Comparison of ENCODE assay signal across 28 mouse cellular contexts in the genomic region with DNA sequence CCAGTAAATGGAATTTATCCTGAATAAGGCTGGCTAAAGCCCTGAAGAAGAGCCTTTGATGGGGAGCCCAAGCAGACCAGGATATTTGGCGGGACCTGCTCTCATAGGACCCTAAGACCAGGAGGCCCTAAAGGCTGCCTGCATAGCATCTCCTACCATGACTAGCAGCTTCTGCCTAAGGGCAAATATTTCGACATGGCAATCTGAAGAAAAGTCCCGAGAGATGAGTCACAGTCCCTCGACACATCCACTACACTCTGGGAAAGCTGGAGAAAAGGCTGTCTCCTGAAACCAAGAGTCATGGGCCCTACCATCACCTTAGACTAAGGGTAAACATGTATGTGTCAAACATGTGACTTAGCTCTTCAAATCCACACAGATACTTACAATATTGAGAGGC. TPM values are rescaled to one million over a fixed set of nuclear protein-coding genes. Genes with fewer than 3 reads are reported as not detected.
DNase-seq lines count a peak whose midpoint lies in the region; ATAC-seq and TF ChIP-seq lines count a peak whose summit lies in the region.
"Had no signal": no experiment of that assay in that cellular context is flagged by ENCODE, and none has a peak within 500 bp of the region (broad histone marks: within the 10 kb centered on the region; RNA-seq: fewer than 3 reads in every experiment).

No protein-coding gene starts in this region.

- no peak overlapping the region for H3K9ac ChIP-seq in kidney, embryonic 14.5 days (ENCODE audit: low read depth, low read length)
- 0 out of 2 replicates have a peak overlapping the region, but pooled peaks have one; percentile 25 for H3K9ac ChIP-seq in neural tube, embryonic 14.5 days (replicated peaks; ENCODE audit: low read depth, low read length)
- H3K9ac ChIP-seq: heart, embryonic 15.5 days; hindbrain, embryonic 12.5 days; intestine, embryonic 15.5 days; liver, embryonic 14.5 days had no signal

- peaks cover 14% of the 10 kb centered on the region for H3K36me3 ChIP-seq in kidney, embryonic 14.5 days (ENCODE audit: control insufficient read depth, insufficient read depth, low read length)
- H3K36me3 ChIP-seq in kidney, adult 2 months (ENCODE audit: control insufficient read depth, insufficient read depth, low read length) = no peaks in the 10 kb centered on the region
- peaks cover 14% of the 10 kb centered on the region; the same call in 1 of the 2 replicates for H3K36me3 ChIP-seq in neural tube, embryonic 14.5 days (ENCODE audit: control insufficient read depth, insufficient read depth, low read length)

- no peak for DNase-seq in kidney, adult 2 months
- DNase-seq in neural tube, embryonic 10.5 days (ENCODE audit: extremely low spot score, low spot score) = no peak
- peak; percentile 57 for DNase-seq in adipocyte (ENCODE audit: low spot score)
- no peak for DNase-seq in urinary bladder, postnatal 36 days (ENCODE audit: low spot score in 2 of 2)
- no peak for DNase-seq in gastrocnemius, postnatal 36 days
- DNase-seq: adrenal gland, adult 2 months; B cell, adult 2 months; cerebellum, adult 9-10 months; embryo, embryonic 11 days; gastrocnemius, postnatal 14 days; heart, adult 11 months; heart, postnatal 36 days; liver; lung, adult 2 months; lung, postnatal 10 days; midbrain, embryonic 14.5 days; thymus, adult 2 months; thymus, postnatal 4 days had no signal

- no peaks in the 10 kb centered on the region for H3K9me3 ChIP-seq in kidney, embryonic 14.5 days (ENCODE audit: control insufficient read depth, low read length)
- no peaks in the 10 kb centered on the region for H3K9me3 ChIP-seq in neural tube, embryonic 14.5 days (ENCODE audit: control insufficient read depth, low read length)
- H3K9me3 ChIP-seq: forebrain, embryonic 13.5 days; heart, embryonic 10.5 days; heart, embryonic 15.5 days; hindbrain, embryonic 12.5 days; intestine, embryonic 15.5 days had no signal

- ATAC-seq in kidney, embryonic 14.5 days (ENCODE audit: low FRiP score, low TSS enrichment) = no peak
- no peak for ATAC-seq in neural tube, embryonic 14.5 days (ENCODE audit: low read depth)

- no peaks in the 10 kb centered on the region for H3K27me3 ChIP-seq in kidney, embryonic 14.5 days (ENCODE audit: control insufficient read depth, insufficient read depth, low read length)
- no peaks in the 10 kb centered on the region for H3K27me3 ChIP-seq in kidney, adult 2 months (replicated peaks; ENCODE audit: control insufficient read depth, insufficient read depth, low read length)
- H3K27me3 ChIP-seq in neural tube, embryonic 14.5 days (ENCODE audit: control insufficient read depth, insufficient read depth, low read length) = no peaks in the 10 kb centered on the region
- H3K27me3 ChIP-seq: forebrain, embryonic 13.5 days; heart, embryonic 15.5 days; hindbrain, embryonic 12.5 days; intestine, embryonic 15.5 days had no signal

- no peak overlapping the region for H3K4me3 ChIP-seq in kidney, embryonic 14.5 days (ENCODE audit: low read length)
- H3K4me3 ChIP-seq in kidney, adult 2 months (ENCODE audit: insufficient read depth, low read depth, low read length) = no peak overlapping the region
- H3K4me3 ChIP-seq in neural tube, embryonic 14.5 days (ENCODE audit: low read depth, low read length) = no peak overlapping the region
- H3K4me3 ChIP-seq: forebrain, embryonic 13.5 days; heart, embryonic 10.5 days; heart, embryonic 15.5 days; hindbrain, embryonic 12.5 days; intestine, embryonic 15.5 days had no signal

- peak overlapping the region; percentile 47; the same call in 1 of the 2 replicates for H3K27ac ChIP-seq in kidney, embryonic 14.5 days (ENCODE audit: low read depth, low read length)
- H3K27ac ChIP-seq in kidney, adult 2 months (ENCODE audit: insufficient read depth, low read depth, low read length) = no peak overlapping the region
- no peak overlapping the region for H3K27ac ChIP-seq in neural tube, embryonic 14.5 days (ENCODE audit: low read depth, low read length)
- H3K27ac ChIP-seq: forebrain, embryonic 13.5 days; heart, embryonic 10.5 days; heart, embryonic 15.5 days; hindbrain, embryonic 12.5 days; hindbrain, postnatal 0 days; intestine, embryonic 15.5 days; liver, embryonic 14.5 days; macrophage had no signal

- no peak for TF ChIP-seq CTCF in kidney, adult 2 months (conservative IDR thresholded peaks at IDR 0.05; ENCODE audit: insufficient read depth, insufficient read length, low read depth, low read length)

- no peaks in the 10 kb centered on the region for H3K4me1 ChIP-seq in kidney, embryonic 14.5 days (ENCODE audit: control insufficient read depth, insufficient read depth, low read length)
- no peaks in the 10 kb centered on the region for H3K4me1 ChIP-seq in kidney, adult 2 months (ENCODE audit: control insufficient read depth, insufficient read depth, low read length)
- H3K4me1 ChIP-seq in neural tube, embryonic 14.5 days (ENCODE audit: control insufficient read depth, insufficient read depth, low read length) = no peaks in the 10 kb centered on the region
- H3K4me1 ChIP-seq: forebrain, embryonic 13.5 days; hindbrain, embryonic 12.5 days; intestine, embryonic 15.5 days had no signal

- 83% methylated on average over 4 of the region's 4 CpGs for WGBS in kidney, embryonic 14.5 days
- 82% methylated on average over 4 of the region's 4 CpGs for WGBS in kidney, adult 2 months
- 86% methylated on average over 4 of the region's 4 CpGs for WGBS in neural tube, embryonic 14.5 days

- TF ChIP-seq POLR2A in kidney, adult 2 months (IDR thresholded peaks at IDR 0.05; ENCODE audit: low read depth, low read length) = no peak

- H3K4me2 ChIP-seq in kidney, embryonic 14.5 days (replicated peaks; ENCODE audit: low read depth, low read length) = no peak overlapping the region
- no peak overlapping the region for H3K4me2 ChIP-seq in neural tube, embryonic 14.5 days (ENCODE audit: low read depth, low read length)
- H3K4me2 ChIP-seq: forebrain, embryonic 13.5 days; heart, embryonic 15.5 days; hindbrain, embryonic 12.5 days; intestine, embryonic 15.5 days had no signal

- intact Hi-C loops in gastrocnemius, postnatal 36 days (cut with DNase I) = no loop called here

RNA-seq across cellular contexts. Expression of gene Chid1, which starts 15.4 kb away (rescaled TPM):
- polyA plus RNA-seq in kidney, embryonic 14.5 days (2014; fragmentation: Nextera tagmentation; extraction: Ambion mirVana) = 28.9 and 38.8 TPM in 2 replicates
- 34.4 and 35.6 TPM in 2 replicates for polyA plus RNA-seq in kidney, adult 2 months (2012; rRNA removed)
- 46.0 and 52.4 TPM in 2 replicates for polyA plus RNA-seq in neural tube, embryonic 14.5 days (2014; fragmentation: Nextera tagmentation; extraction: Ambion mirVana)
- 10 to 100 TPM; 13.9 to 14.5 TPM for total RNA-seq in gastrocnemius, postnatal 36 days (2021)

RNA-seq across cellular contexts. Expression of gene Ap2a2, which starts 37.7 kb away (rescaled TPM):
- 47.0 and 76.3 TPM in 2 replicates for polyA plus RNA-seq in kidney, embryonic 14.5 days (2014; fragmentation: Nextera tagmentation; extraction: Ambion mirVana)
- 94.8 and 95.4 TPM in 2 replicates for polyA plus RNA-seq in kidney, adult 2 months (2012; rRNA removed)
- polyA plus RNA-seq in neural tube, embryonic 14.5 days (2014; fragmentation: Nextera tagmentation; extraction: Ambion mirVana) = 98.5 and 125 TPM in 2 replicates
- 10 to 100 TPM; 45.3 to 46.6 TPM for total RNA-seq in gastrocnemius, postnatal 36 days (2021)

RNA-seq across cellular contexts. Expression of gene Tspan4, which starts 49.2 kb away (rescaled TPM):
- polyA plus RNA-seq in kidney, embryonic 14.5 days (2014; fragmentation: Nextera tagmentation; extraction: Ambion mirVana) = 71.9 and 90.2 TPM in 2 replicates
- 143 and 162 TPM in 2 replicates for polyA plus RNA-seq in kidney, adult 2 months (2012; rRNA removed)
- polyA plus RNA-seq in neural tube, embryonic 14.5 days (2014; fragmentation: Nextera tagmentation; extraction: Ambion mirVana) = 55.7 and 63.3 TPM in 2 replicates
- total RNA-seq in gastrocnemius, postnatal 36 days (2021) = 10 to 100 TPM in 1 of 2 experiments, 1 to 10 TPM in 1; 7.2 to 14.1 TPM

RNA-seq across cellular contexts. Expression of gene Polr2l, which starts 49.3 kb away (rescaled TPM):
- polyA plus RNA-seq in kidney, embryonic 14.5 days (2014; fragmentation: Nextera tagmentation; extraction: Ambion mirVana) = 77.9 and 85.5 TPM in 2 replicates
- 67.3 and 70.9 TPM in 2 replicates for polyA plus RNA-seq in kidney, adult 2 months (2012; rRNA removed)
- 74.0 and 87.3 TPM in 2 replicates for polyA plus RNA-seq in neural tube, embryonic 14.5 days (2014; fragmentation: Nextera tagmentation; extraction: Ambion mirVana)
- total RNA-seq in gastrocnemius, postnatal 36 days (2021) = 10 to 100 TPM; 53.1 to 58.7 TPM

RNA-seq across cellular contexts. Expression of gene Cd151, which starts 57.1 kb away (rescaled TPM):
- polyA plus RNA-seq in kidney, embryonic 14.5 days (2014; fragmentation: Nextera tagmentation; extraction: Ambion mirVana) = 93.2 and 108 TPM in 2 replicates
- 274 and 343 TPM in 2 replicates for polyA plus RNA-seq in kidney, adult 2 months (2012; rRNA removed)
- 43.3 and 49.6 TPM in 2 replicates for polyA plus RNA-seq in neural tube, embryonic 14.5 days (2014; fragmentation: Nextera tagmentation; extraction: Ambion mirVana)
- 10 to 100 TPM; 65.6 to 83.2 TPM for total RNA-seq in gastrocnemius, postnatal 36 days (2021)
